Mouse (Mus musculus) myocyte (in vitro differentiated cells): ENCODE data around the gene Rnf115. TPM values are rescaled to one million over a fixed set of nuclear protein-coding genes. Genes with fewer than 3 reads are reported as not detected.

Source experiments
- H3K27me3 ChIP-seq: one replicate; pipeline ENCODE4 v1.6.1; 2011; ENCODE audit not compliant: control insufficient read depth, insufficient read depth, insufficient read length
- H3K36me3 ChIP-seq: one replicate; pipeline ENCODE4 v1.6.1; 2011; ENCODE audit not compliant: control insufficient read depth, insufficient read depth
- H3K4me2 ChIP-seq: one replicate; pipeline ENCODE4 v1.6.1; 2011; ENCODE audit warnings: low read depth, control low read depth
- H3K4me3 ChIP-seq: one replicate; pipeline ENCODE4 v1.5.1; 2011; ENCODE audit warnings: mild to moderate bottlenecking, control low read depth, moderate library complexity
- H3K79me2 ChIP-seq: one replicate; pipeline ENCODE4 v1.6.1; 2011; ENCODE audit not compliant: control insufficient read depth, insufficient read depth
- H3ac ChIP-seq: one replicate; pipeline ENCODE4 v1.6.1; 2011; ENCODE audit not compliant: control insufficient read depth, insufficient read length
- CEBPB ChIP-seq: IDR thresholded peaks from 2 replicates; pipeline ENCODE4 v1.6.1; 2011; ENCODE audit warnings: mild to moderate bottlenecking, moderate library complexity; ENCODE audit not compliant: poor library complexity, insufficient read depth, severe bottlenecking
- E2F4 ChIP-seq: IDR thresholded peaks from one replicate; pipeline ENCODE4 v1.6.1; 2011; ENCODE audit warnings: mild to moderate bottlenecking, control low read depth, moderate library complexity; ENCODE audit not compliant: insufficient read depth
- MAX ChIP-seq: IDR thresholded peaks from one replicate; pipeline ENCODE4 v1.6.1; 2011; ENCODE audit warnings: low read depth, mild to moderate bottlenecking, control low read depth
- MYOD1 ChIP-seq, 3 experiments: IDR thresholded peaks; one replicate each; pipeline ENCODE4 v1.6.1; 2011; ENCODE audit warnings: control low read depth in 2 of 3, low read depth in 2 of 3, mild to moderate bottlenecking in 2 of 3, moderate library complexity in 1 of 3; ENCODE audit not compliant: insufficient read length in 2 of 3, control insufficient read depth in 1 of 3
- MYOG ChIP-seq, 3 experiments: IDR thresholded peaks; one replicate each; pipeline ENCODE4 v1.6.1; 2011; ENCODE audit warnings: control low read depth in 2 of 3, low read depth in 2 of 3, mild to moderate bottlenecking in 2 of 3; ENCODE audit not compliant: insufficient read length in 2 of 3, control insufficient read depth in 1 of 3, insufficient read depth in 1 of 3
- POLR2A ChIP-seq: IDR thresholded peaks from one replicate; pipeline ENCODE4 v1.6.1; 2011; ENCODE audit warnings: low read depth, mild to moderate bottlenecking, control low read depth, moderate library complexity; ENCODE audit not compliant: insufficient read length
- POLR2AphosphoS2 ChIP-seq: IDR thresholded peaks from one replicate; pipeline ENCODE4 v1.6.1; 2011; ENCODE audit warnings: low read depth, control low read depth; ENCODE audit not compliant: insufficient read length
- REST ChIP-seq: IDR thresholded peaks from one replicate; pipeline ENCODE4 v1.6.1; 2011; ENCODE audit warnings: mild to moderate bottlenecking, control low read depth, moderate library complexity; ENCODE audit not compliant: insufficient read depth, insufficient read length
- SRF ChIP-seq: IDR thresholded peaks from one replicate; pipeline ENCODE4 v1.6.1; 2011; ENCODE audit warnings: low read depth; ENCODE audit not compliant: control insufficient read depth, insufficient read length
- TCF12 ChIP-seq: IDR thresholded peaks from one replicate; pipeline ENCODE4 v1.6.1; 2011; ENCODE audit warnings: mild to moderate bottlenecking, control low read depth; ENCODE audit not compliant: poor library complexity, insufficient read depth, severe bottlenecking
- TCF3 ChIP-seq: IDR thresholded peaks from one replicate; pipeline ENCODE4 v1.6.1; 2011; ENCODE audit warnings: low read depth, control low read depth; ENCODE audit not compliant: insufficient read length
- USF1 ChIP-seq: IDR thresholded peaks from one replicate; pipeline ENCODE4 v1.6.1; 2011; ENCODE audit warnings: low read depth, mild to moderate bottlenecking, control low read depth, moderate library complexity
- polyA plus RNA-seq: library from polyadenylated mRNA; unstranded; fragments of >200 nt; fragmentation: generic; extraction: Trizol; gene quantifications from one replicate; pipeline ENCODE4 v1.2.1, GENCODE M21; 2012; ENCODE audit warnings: missing spikeins

The Rnf115 gene
- polyA plus RNA-seq, 1 experiment: 10.1 TPM

GRCm38 (mm10) chr3:96838996-96839645, 111.7 kb downstream of the Rnf115 start:
- no peak overlapping the region for H3K4me2 ChIP-seq
- no peaks in the 10 kb centered on the region for H3K36me3 ChIP-seq
- TF ChIP-seq CEBPB (no peak), REST (no peak), MYOD1 (IDR thresholded peaks at IDR 0.05; ENCODE audit: control insufficient read depth in 1 of 3, insufficient read length in 2 of 3, low read depth in 2 of 3) (no peak), E2F4 (no peak), POLR2A (no peak), MAX (no peak), TCF3 (no peak), POLR2AphosphoS2 (no peak), MYOG (IDR thresholded peaks at IDR 0.05; ENCODE audit: control insufficient read depth in 1 of 3, insufficient read depth in 1 of 3, insufficient read length in 2 of 3, low read depth in 2 of 3) (no peak), SRF (no peak), TCF12 (no peak), USF1 (no peak)
- peaks cover 15% of the 10 kb centered on the region for H3K27me3 ChIP-seq
- no peak overlapping the region for H3K4me3 ChIP-seq
- H3ac ChIP-seq: no peak overlapping the region
- H3K79me2 ChIP-seq: no peaks in the 10 kb centered on the region

Other genes starting within 250 kb of the Rnf115 start
- 116 TPM for gene Hfe2, start 202.5 kb upstream of the Rnf115 start, polyA plus RNA-seq
- 42.6 TPM for gene Txnip, start 169.7 kb upstream of the Rnf115 start, polyA plus RNA-seq
- gene Gm16253, start 150.7 kb upstream of the Rnf115 start, polyA plus RNA-seq: 0.25 TPM
- gene Polr3gl, start 133.5 kb upstream of the Rnf115 start, polyA plus RNA-seq: 22.7 TPM
- gene Ankrd34a, start 131.0 kb upstream of the Rnf115 start, polyA plus RNA-seq: 2.5 TPM
- gene Lix1l, start 126.5 kb upstream of the Rnf115 start, polyA plus RNA-seq: 30.2 TPM
- gene Rbm8a, start 97.7 kb upstream of the Rnf115 start, polyA plus RNA-seq: 68.4 TPM
- 26.8 TPM for gene Pex11b, start 92.3 kb upstream of the Rnf115 start, polyA plus RNA-seq
- gene Gm42957, start 92.2 kb upstream of the Rnf115 start, polyA plus RNA-seq: 0.04 TPM
- gene Itga10, start 82.1 kb upstream of the Rnf115 start, polyA plus RNA-seq: 1.9 TPM
- 0.37 TPM for gene Ankrd35, start 57.5 kb upstream of the Rnf115 start, polyA plus RNA-seq
- 16.7 TPM for gene Pias3, start 31.3 kb upstream of the Rnf115 start, polyA plus RNA-seq
- gene Nudt17, start 19.1 kb upstream of the Rnf115 start, polyA plus RNA-seq: 6.8 TPM
- gene Polr3c, start within 50 bp of the Rnf115 start, polyA plus RNA-seq: 46.6 TPM
- 0.08 TPM for gene Pdzk1, start 101.6 kb downstream of the Rnf115 start, polyA plus RNA-seq
- gene Cd160, start 101.7 kb downstream of the Rnf115 start, polyA plus RNA-seq: 0.06 TPM
- 14.7 TPM for gene Gja5, start 177.0 kb downstream of the Rnf115 start, polyA plus RNA-seq
- 19.2 TPM for gene Gpr89, start 177.7 kb downstream of the Rnf115 start, polyA plus RNA-seq
- under 0.01 TPM for gene Gja8, start 198.4 kb downstream of the Rnf115 start, polyA plus RNA-seq